Mouse (Mus musculus) heart, postnatal 0 days (tissue): ENCODE measurements around the gene Tdp1.

ENCODE experiments used
- CTCF ChIP-seq: IDR thresholded peaks from 2 replicates; pipeline ENCODE4 v1.5.1; 2016; ENCODE audit warnings: antibody characterized with exemption, control low read depth, low read depth
- EP300 ChIP-seq: IDR thresholded peaks from 2 replicates; pipeline ENCODE4 v1.6.1; 2016; ENCODE audit warnings: antibody characterized with exemption, low read depth

GRCm38 (mm10) chr12:99864613-99865012 lies 19.7 kb upstream of the Tdp1 start:
- TF ChIP-seq CTCF (no peak), EP300 (no peak)
